Mouse (Mus musculus) c-Kit-positive CD71-positive TER-119-positive erythroid progenitor cells, embryonic 14.5 days (primary cell): ENCODE measurements around the gene Espn.

Experiments used
- DNase-seq: peaks from one replicate; pipeline ENCODE4 v3.0.0-alpha.2; 2013; ENCODE audit warnings: low spot score

Gene Espn

GRCm38 (mm10) chr4:152070494-152071396 is 81.4 kb downstream of the Espn start:
- DNase-seq, result no peak
